Mouse (Mus musculus) midbrain, postnatal 0 days (tissue): ENCODE results near the gene Tesk2. TPM values are rescaled to one million over a fixed set of nuclear protein-coding genes. Genes with fewer than 3 reads are reported as not detected.

Experiments used
- ATAC-seq: fragments of 200-750 bp; cut with Nextera tagmentation; 2 replicates; pipeline ENCODE4 v1.8.0; 2017; ENCODE audit warnings: moderate number of reproducible peaks, mild to moderate bottlenecking, moderate TSS enrichment, moderate library complexity; ENCODE audit not compliant: low FRiP score
- DNase-seq: peaks from one replicate; pipeline ENCODE4 v3.0.0-alpha.2; 2015; ENCODE audit warnings: low spot score
- H3K27ac ChIP-seq: fragments of 300-500 bp; sonication (generic); 2 replicates; pipeline ENCODE4 v1.5.1; 2014; ENCODE audit warnings: low read depth, mild to moderate bottlenecking, low read length, mixed read lengths
- H3K27me3 ChIP-seq: fragments of 300-500 bp; sonication (generic); 2 replicates; pipeline ENCODE4 v1.6.1; 2014; ENCODE audit warnings: low read length, control low read depth, mixed read lengths; ENCODE audit not compliant: insufficient read depth
- H3K36me3 ChIP-seq: fragments of 300-500 bp; sonication (generic); 2 replicates; pipeline ENCODE4 v1.6.1; 2014; ENCODE audit warnings: low read length, control low read depth, mixed read lengths; ENCODE audit not compliant: insufficient read depth
- H3K4me1 ChIP-seq: fragments of 300-500 bp; sonication (generic); 2 replicates; pipeline ENCODE4 v1.6.1; 2014; ENCODE audit warnings: mild to moderate bottlenecking, control low read depth, antibody characterized with exemption, low read length, mixed read lengths; ENCODE audit not compliant: insufficient read depth
- H3K4me2 ChIP-seq: fragments of 300-500 bp; sonication (generic); 2 replicates; pipeline ENCODE4 v1.6.1; 2014; ENCODE audit warnings: low read depth, mild to moderate bottlenecking, low read length, mixed read lengths; ENCODE audit not compliant: poor library complexity, severe bottlenecking
- H3K4me3 ChIP-seq: fragments of 300-500 bp; sonication (generic); 2 replicates; pipeline ENCODE4 v1.5.1; 2014; ENCODE audit warnings: low read depth, mild to moderate bottlenecking, low read length, moderate library complexity
- H3K9ac ChIP-seq: fragments of 300-500 bp; sonication (generic); replicated peaks from 2 replicates; pipeline ENCODE4 v1.6.1; 2014; ENCODE audit warnings: mild to moderate bottlenecking, low read length, moderate library complexity, mixed read lengths; ENCODE audit not compliant: poor library complexity, severe bottlenecking
- H3K9me3 ChIP-seq: fragments of 300-500 bp; sonication (generic); 2 replicates; pipeline ENCODE4 v1.6.1; 2016; ENCODE audit warnings: low read length, control low read depth
- CTCF ChIP-seq: IDR thresholded peaks from 2 replicates; pipeline ENCODE4 v1.5.1; 2016; ENCODE audit warnings: antibody characterized with exemption, mild to moderate bottlenecking
- WGBS: fragments of 180-500 bp; shearing (Covaris S2); extraction: QIAGEN DNeasy Blood & Tissue Kit; methylation state at CpG from one replicate; pipeline ENCODE4 v1.1.7; 2014; 5-methylcytosine and 5-hydroxymethylcytosine counted together
- polyA plus RNA-seq: library from polyadenylated mRNA; unstranded; fragments of >200 nt; fragmentation: Nextera tagmentation; extraction: Ambion mirVana; gene quantifications from 2 replicates; pipeline ENCODE4 v1.2.1, GENCODE M21; 2015
- total RNA-seq: library from RNA; depleted of rRNA; stranded (reverse); fragments of >200 nt; gene quantifications from 2 replicates; pipeline ENCODE4 v1.2.3, GENCODE M21; 2014

Tesk2 gene
- total and polyA plus RNA-seq, 2 experiments from 2014 or later, result 0.77 to 1.6 TPM

DNA sequence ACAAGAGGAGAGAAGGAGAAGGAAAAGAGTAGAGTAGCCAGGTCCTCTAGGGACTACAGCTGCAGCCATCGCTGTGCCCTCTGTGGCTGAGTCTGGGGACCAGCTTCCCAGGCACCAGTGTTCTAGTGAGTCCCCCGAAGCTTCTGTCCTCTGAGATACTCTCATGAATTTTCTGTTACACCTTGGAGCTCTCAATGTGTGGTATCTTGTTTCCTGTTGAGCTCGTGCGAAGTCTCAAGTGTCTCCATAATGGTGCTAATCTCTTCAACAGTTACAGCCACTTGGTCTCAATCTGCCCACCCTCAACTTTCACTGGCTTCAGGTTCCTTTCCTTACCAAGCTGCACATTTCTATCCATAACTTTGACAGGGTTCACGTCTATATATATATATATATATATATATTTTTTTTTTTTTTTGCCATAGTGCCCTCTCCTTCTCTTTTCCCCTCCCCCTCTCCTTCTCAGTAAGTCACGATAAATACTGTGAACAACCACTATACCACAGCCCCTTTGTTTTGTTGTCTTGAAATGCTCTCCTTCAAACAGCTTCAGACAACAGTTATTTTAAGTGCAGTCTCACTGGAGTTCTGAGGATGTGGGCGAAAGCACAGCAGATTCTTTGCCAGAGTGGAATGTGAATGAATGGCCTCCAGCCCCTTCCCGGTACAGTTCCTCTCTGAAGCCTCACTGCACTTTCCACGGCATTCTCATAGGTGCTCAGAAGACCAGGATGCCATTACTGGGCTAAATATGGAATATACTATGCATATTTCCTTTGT, 18.4 kb downstream of the Tesk2 start:
- Histone ChIP-seq H3K27ac (no peak overlapping the region), H3K4me1 (no peaks in the 10 kb centered on the region), H3K4me3 (no peak overlapping the region), H3K36me3 (no peaks in the 10 kb centered on the region), H3K9me3 (no peaks in the 10 kb centered on the region), H3K27me3 (no peaks in the 10 kb centered on the region), H3K4me2 (no peak overlapping the region), H3K9ac (no peak overlapping the region)
- DNase-seq (no peak), ATAC-seq (no peak)
- 90% methylated on average over 9 of the region's 9 CpGs for WGBS
- TF ChIP-seq CTCF, result no peak

DNA sequence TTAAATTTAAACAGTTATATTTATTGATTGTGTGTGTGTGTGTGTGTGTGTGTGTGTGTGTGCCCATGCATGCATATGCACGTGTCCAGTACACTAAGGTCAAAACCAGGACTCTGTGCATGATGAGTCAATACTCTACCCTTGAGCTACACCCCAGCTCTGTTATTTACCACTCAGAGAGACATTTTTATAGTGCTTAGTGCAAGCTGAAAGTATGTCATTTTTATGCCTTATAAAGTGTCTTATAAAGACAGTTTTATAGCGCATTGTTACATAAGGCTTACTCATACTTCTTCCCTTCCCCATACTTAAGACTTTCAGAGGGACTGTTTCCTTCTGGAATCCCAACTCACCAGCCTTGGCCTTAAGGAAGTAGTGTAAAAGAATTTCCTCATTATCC, 29.0 kb downstream of the Tesk2 start:
- H3K27ac ChIP-seq, result no peak overlapping the region
- H3K27me3 ChIP-seq, result no peaks in the 10 kb centered on the region
- no peak for ATAC-seq
- no peak overlapping the region for H3K4me2 ChIP-seq
- WGBS, result 92% methylated on average over 2 of the region's 2 CpGs
- no peak for TF ChIP-seq CTCF
- no peak overlapping the region for H3K4me3 ChIP-seq
- no peak for DNase-seq
- no peak overlapping the region for H3K9ac ChIP-seq
- H3K9me3 ChIP-seq, result no peaks in the 10 kb centered on the region
- H3K4me1 ChIP-seq, result no peaks in the 10 kb centered on the region
- H3K36me3 ChIP-seq, result no peaks in the 10 kb centered on the region

DNA sequence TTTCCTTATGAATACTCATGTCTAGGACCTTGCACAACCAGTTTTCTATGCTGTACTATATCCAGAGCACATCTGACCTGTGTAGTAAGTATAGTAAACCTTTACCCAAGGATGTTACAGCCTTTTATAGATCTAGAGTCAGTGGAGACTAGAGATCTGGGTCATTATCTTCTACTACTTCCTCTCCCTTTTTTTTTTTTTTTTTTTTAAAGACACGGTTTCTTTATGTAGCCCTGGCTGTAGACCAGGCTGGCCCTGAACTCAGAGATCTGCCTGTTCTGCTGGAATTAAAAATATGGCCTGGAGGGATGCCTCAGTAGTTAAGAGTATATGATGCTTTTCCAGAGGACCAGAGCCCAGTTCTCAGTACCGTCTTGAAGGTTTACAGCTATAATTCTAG, 41.2 kb downstream of the Tesk2 start:
- Histone ChIP-seq H3K4me1 (no peaks in the 10 kb centered on the region), H3K9ac (no peak overlapping the region), H3K27ac (no peak overlapping the region), H3K36me3 (no peaks in the 10 kb centered on the region), H3K4me2 (no peak overlapping the region), H3K27me3 (no peaks in the 10 kb centered on the region), H3K9me3 (no peaks in the 10 kb centered on the region), H3K4me3 (no peak overlapping the region)
- 80% methylated on average over 2 of the region's 2 CpGs for WGBS
- ATAC-seq (no peak), DNase-seq (no peak)
- no peak for TF ChIP-seq CTCF

DNA sequence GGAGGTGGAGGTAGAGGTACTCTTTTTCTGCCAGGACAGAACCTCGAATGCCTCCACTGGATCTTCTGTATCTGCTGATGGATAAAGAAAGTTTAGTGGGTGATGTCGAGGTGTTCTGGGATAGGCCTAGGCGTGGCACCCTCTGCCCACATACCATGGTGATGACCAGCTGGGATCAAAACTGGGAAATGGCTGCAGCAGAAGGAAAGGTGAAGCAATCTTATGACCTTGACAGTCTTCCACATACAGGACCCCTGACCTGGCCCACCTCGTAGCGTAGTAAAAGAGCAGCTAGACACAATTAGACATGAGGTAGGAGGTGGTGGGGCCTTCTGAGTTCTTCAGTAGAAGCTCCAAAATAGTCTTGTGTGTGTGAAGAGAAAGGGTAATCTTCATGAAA, 43.3 kb downstream of the Tesk2 start:
- Histone ChIP-seq H3K4me1 (no peaks in the 10 kb centered on the region), H3K27me3 (no peaks in the 10 kb centered on the region), H3K9ac (no peak overlapping the region), H3K9me3 (no peaks in the 10 kb centered on the region), H3K4me3 (no peak overlapping the region), H3K4me2 (no peak overlapping the region), H3K27ac (no peak overlapping the region), H3K36me3 (no peaks in the 10 kb centered on the region)
- 92% methylated on average over 5 of the region's 5 CpGs for WGBS
- no peak for TF ChIP-seq CTCF
- ATAC-seq (no peak), DNase-seq (no peak)

DNA sequence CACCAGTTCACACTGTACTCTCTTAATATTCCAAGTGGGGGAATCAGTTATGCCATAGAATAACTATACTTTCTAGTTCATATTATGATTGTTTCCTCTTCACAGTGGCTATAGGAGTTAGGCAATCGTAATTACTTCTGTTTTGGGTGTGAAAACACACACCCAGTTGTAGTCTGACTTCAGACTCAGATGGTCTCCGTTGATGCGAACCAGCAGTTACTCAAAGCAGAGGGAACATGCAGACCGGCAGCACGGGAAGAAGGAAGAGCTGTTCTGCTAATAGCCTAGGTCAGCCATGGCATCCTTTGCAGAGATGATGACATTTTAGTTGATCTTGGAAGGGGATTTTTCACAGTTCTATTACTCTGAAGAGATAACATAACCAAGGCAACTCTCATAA, 47.8 kb downstream of the Tesk2 start:
- Histone ChIP-seq H3K27ac (no peak overlapping the region), H3K9ac (no peak overlapping the region), H3K36me3 (no peaks in the 10 kb centered on the region), H3K27me3 (no peaks in the 10 kb centered on the region), H3K4me1 (no peaks in the 10 kb centered on the region), H3K4me2 (no peak overlapping the region), H3K4me3 (no peak overlapping the region), H3K9me3 (no peaks in the 10 kb centered on the region)
- 85% methylated on average over 5 of the region's 5 CpGs for WGBS
- ATAC-seq (no peak), DNase-seq (no peak)
- TF ChIP-seq CTCF, result no peak

DNA sequence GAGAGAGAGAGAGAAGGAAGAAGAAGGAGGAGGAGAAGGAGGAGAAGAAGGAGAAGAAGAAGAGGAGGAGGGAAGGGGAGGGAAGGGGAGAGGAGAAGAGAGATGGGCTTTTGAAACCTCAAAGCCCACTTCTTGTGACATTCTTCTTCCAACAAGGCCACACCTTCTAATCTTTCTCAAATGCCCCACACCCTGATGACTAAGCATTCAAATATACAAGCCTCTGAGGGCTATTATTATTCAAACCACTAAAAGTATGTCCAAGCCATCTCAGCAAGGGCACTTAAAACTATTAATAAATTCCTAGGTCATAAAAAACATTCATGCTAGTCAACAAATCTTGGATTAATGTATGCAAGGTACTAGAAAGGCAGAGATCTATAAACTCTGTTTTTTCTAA, 48.3 kb downstream of the Tesk2 start:
- Histone ChIP-seq H3K4me1 (no peaks in the 10 kb centered on the region), H3K9ac (no peak overlapping the region), H3K4me3 (no peak overlapping the region), H3K4me2 (no peak overlapping the region), H3K36me3 (no peaks in the 10 kb centered on the region), H3K9me3 (no peaks in the 10 kb centered on the region), H3K27me3 (no peaks in the 10 kb centered on the region), H3K27ac (no peak overlapping the region)
- no peak for DNase-seq
- ATAC-seq, result no peak
- no peak for TF ChIP-seq CTCF
